Mouse (Mus musculus) mesoderm, embryonic 11.5 days (tissue): ENCODE data around the gene Limk2.

ENCODE experiments used
- DNase-seq: peaks from one replicate; pipeline ENCODE4 v3.0.0-alpha.2; 2012; ENCODE audit warnings: low read depth, low spot score

Limk2 gene

GRCm38 (mm10) chr11:3412111-3412510 is 3.1 kb upstream of the Limk2 start:
- DNase-seq = no peak

GRCm38 (mm10) chr11:3408131-3408996 is 625 bp downstream of the Limk2 start:
- peak; percentile 20 for DNase-seq

- DNase-seq = no peak
These were observed 4.5 kb downstream of the Limk2 start for GRCm38 (mm10) chr11:3404287-3405047.

- no peak for DNase-seq
These were observed 6.0 kb downstream of the Limk2 start for GRCm38 (mm10) chr11:3403024-3403423.

- no peak for DNase-seq
These were observed 10.7 kb downstream of the Limk2 start for GRCm38 (mm10) chr11:3398318-3398717.

- DNase-seq = no peak
These were observed 12.4 kb downstream of the Limk2 start for GRCm38 (mm10) chr11:3396562-3396961.

GRCm38 (mm10) chr11:3396091-3396490 is 12.9 kb downstream of the Limk2 start:
- no peak for DNase-seq

- no peak for DNase-seq
These were observed 14.5 kb downstream of the Limk2 start for GRCm38 (mm10) chr11:3394520-3394919.

GRCm38 (mm10) chr11:3392526-3392925 is 16.5 kb downstream of the Limk2 start:
- DNase-seq = no peak

GRCm38 (mm10) chr11:3390789-3391188 is 18.2 kb downstream of the Limk2 start:
- no peak for DNase-seq

- DNase-seq = no peak
These were observed 19.0 kb downstream of the Limk2 start for GRCm38 (mm10) chr11:3389996-3390395.

- no peak for DNase-seq
These were observed 21.4 kb downstream of the Limk2 start for GRCm38 (mm10) chr11:3387482-3388196.

- peak; percentile 73 for DNase-seq
These were observed 22.0 kb downstream of the Limk2 start for GRCm38 (mm10) chr11:3386941-3387368.

- DNase-seq = no peak
These were observed 26.1 kb downstream of the Limk2 start for GRCm38 (mm10) chr11:3382602-3383594.

- no peak for DNase-seq
These were observed 27.7 kb downstream of the Limk2 start for GRCm38 (mm10) chr11:3381148-3381814.

- DNase-seq = no peak
These were observed 29.6 kb downstream of the Limk2 start for GRCm38 (mm10) chr11:3379427-3379826.

GRCm38 (mm10) chr11:3374741-3375140 is 34.2 kb downstream of the Limk2 start:
- peak; percentile 49 for DNase-seq

GRCm38 (mm10) chr11:3374293-3374645 is 34.7 kb downstream of the Limk2 start:
- peak; percentile 77 for DNase-seq

- no peak for DNase-seq
These were observed 35.2 kb downstream of the Limk2 start for GRCm38 (mm10) chr11:3373591-3374292.
